Mouse (Mus musculus): ENCODE results near the gene Nadk. TPM values are rescaled to one million over a fixed set of nuclear protein-coding genes. Genes with fewer than 3 reads are reported as not detected.

Nadk gene
- total RNA-seq, 2 experiments from 2014 or later: 58.8 to 61.7 TPM

DNA sequence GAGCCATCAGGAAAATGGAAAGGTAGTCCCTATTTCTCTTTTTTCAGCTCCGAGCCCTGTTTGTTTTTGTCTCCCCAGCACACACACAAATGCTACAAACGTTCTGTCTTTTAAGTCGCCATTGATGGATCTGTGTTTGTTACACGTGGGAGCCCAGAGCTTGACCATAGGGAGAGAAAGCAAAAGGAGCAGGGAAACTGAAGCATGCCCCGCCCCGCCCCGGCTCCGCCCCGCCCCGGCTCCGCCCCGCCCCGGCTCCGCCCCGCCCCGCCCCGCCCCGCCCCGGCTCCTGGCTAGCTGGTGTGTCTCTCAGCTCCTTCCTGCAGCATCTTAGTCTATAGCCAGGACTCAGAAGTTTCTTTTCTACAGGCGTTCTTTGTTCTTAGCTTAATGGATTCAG lies 36.4 kb downstream of the Nadk start:
- DNase-seq (ENCODE audit: low spot score in 2 of 2): no peak
- intact Hi-C loops (cut with DNase I): no loop called here

GRCm38 (mm10) chr4:155599901-155600825 lies 38.0 kb downstream of the Nadk start:
- intact Hi-C loops (cut with DNase I): no loop called here
- DNase-seq (ENCODE audit: low spot score in 2 of 2): no peak

- DNase-seq (ENCODE audit: low spot score in 2 of 2): peak; percentile 94 to 97
- intact Hi-C loops (cut with DNase I): no loop called here
These were observed 39.2 kb downstream of the Nadk start, which contains the start of gene Slc35e2 for GRCm38 (mm10) chr4:155601091-155601996. Gene Slc35e2 (plus strand): TSS chr4:155601416.

DNA sequence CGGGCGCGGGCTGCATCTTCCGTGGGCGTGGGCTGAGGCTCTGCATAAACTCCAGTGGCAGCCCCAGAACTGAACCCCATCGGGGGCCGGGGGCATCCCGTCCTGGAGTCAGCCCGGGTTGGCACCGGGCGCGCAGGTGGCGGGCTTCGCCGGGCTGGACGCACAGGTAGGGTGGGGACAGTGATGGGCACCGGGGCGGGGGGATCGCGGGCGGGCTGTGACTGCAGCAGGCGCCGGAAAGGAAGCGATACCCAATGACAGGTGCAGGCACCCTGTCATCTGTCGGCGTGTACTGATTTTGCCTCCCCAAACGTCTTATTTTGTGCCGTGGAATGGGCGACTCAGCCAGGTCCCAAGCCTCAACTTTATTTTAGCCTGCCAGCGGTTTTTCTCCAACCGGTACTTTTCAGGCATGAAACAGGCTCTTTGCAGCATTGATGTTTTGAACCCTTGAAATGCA lies 39.8 kb downstream of the Nadk start:
- intact Hi-C loops (cut with DNase I): no loop called here
- DNase-seq (ENCODE audit: low spot score in 2 of 2): no peak

GRCm38 (mm10) chr4:155602753-155603152 lies 40.6 kb downstream of the Nadk start:
- intact Hi-C loops (cut with DNase I): no loop called here
- no peak for DNase-seq (ENCODE audit: low spot score in 2 of 2)

DNA sequence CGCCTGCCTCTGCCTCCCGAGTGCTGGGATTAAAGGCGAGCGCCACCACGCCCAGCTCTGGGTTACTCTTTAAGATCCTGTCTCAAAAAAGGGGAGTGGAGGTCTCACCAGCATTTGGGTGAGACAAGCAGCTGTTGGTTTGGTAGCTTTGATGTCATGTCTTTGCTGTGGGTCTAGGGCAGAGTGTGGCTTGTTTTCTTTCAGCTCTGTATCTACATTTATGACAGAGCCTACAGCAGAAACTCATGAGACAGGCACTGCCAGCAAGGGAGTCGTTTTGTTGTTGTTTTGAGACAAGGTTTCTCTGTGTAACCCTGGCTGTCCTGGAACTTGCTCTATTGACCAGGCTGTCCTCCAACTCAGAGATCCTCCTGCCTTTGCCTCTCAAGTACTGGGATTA lies 41.6 kb downstream of the Nadk start:
- intact Hi-C loops (cut with DNase I): no loop called here
- no peak for DNase-seq (ENCODE audit: low spot score in 2 of 2)

- intact Hi-C loops (cut with DNase I): no loop called here
- DNase-seq (ENCODE audit: low spot score in 2 of 2): no peak
These were observed 43.0 kb downstream of the Nadk start for GRCm38 (mm10) chr4:155605132-155605531.

DNA sequence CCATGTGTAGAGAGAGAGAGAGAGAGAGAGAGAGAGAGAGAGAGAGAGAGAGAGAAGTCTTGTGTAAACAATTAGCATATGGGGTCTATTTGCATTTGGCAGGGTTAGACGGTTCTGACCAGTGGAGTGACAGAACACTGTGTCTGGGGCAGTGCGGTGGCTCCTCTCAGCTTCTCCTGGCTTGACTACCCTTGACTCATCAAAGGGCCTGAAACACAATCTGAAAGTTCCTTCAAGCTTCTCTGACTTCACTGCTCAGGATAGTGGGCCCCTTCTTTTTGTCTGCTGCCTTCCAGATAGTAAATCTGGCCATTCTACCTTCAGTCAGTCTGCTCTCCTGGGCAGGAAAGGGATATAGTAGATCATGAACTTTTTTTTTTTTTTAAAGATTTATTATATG lies 44.6 kb downstream of the Nadk start:
- no peak for DNase-seq (ENCODE audit: low spot score in 2 of 2)
- intact Hi-C loops (cut with DNase I): no loop called here

DNA sequence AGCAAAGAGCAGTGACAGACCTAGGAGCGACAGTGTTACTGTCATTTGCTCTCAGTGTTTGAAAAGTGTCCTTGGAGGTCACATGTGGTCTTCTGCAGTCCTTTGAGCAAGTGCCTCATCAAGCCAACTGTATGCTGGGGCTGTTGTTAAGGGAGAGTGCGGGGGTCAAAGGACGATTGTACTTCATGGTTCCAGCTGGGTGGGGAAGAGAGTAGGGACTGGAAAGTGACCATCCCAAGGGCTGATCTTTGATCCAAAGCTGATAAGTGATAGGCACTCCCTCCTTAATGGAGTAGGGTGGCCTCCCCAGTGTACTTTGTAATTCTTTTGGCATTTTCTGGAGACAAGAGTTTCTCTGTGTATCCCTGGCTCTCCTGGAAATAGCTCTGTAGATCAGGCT lies 49.7 kb downstream of the Nadk start:
- no peak for DNase-seq (ENCODE audit: low spot score in 2 of 2)
- intact Hi-C loops (cut with DNase I): no loop called here

DNA sequence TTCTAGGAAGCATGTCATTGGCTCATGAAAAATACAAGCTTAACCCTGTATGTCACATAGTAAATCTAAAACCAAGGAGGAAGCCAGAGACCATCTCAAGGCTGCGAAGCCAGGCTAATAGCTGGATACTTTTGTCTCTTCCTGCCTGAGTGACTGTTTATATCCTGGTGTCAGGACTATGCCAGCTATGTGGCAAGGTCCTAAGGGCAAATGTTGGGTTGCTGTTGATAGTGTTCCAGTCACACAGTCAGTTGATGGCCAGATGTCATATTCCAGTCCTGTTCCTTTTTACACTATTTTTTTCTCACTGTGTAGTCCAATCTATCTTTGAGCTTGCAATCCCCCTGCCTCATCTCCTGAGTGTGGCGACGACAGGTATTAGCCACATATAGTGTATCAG lies 51.1 kb downstream of the Nadk start:
- no peak for DNase-seq (ENCODE audit: low spot score in 2 of 2)
- intact Hi-C loops (cut with DNase I): no loop called here

DNA sequence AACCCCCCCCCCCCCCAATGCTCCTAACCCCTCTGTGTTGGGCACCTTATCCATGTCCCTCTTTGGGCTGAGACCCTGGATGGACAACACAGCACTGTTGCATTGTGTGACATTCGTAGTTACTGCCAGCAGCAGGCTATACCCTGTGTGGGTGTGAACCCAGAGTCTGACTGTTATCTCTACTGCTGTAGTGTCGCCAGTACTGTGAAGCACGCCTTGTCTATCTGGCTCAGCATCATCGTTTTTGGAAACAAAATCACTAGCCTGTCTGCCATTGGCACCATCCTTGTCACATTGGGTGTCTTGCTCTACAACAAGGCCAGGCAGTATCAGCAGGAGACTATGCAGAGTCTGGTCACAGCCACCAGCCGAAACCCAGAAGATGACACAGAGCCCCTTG lies 56.1 kb downstream of the Nadk start:
- no peak for DNase-seq (ENCODE audit: low spot score in 2 of 2)
- intact Hi-C loops (cut with DNase I): no loop called here

DNA sequence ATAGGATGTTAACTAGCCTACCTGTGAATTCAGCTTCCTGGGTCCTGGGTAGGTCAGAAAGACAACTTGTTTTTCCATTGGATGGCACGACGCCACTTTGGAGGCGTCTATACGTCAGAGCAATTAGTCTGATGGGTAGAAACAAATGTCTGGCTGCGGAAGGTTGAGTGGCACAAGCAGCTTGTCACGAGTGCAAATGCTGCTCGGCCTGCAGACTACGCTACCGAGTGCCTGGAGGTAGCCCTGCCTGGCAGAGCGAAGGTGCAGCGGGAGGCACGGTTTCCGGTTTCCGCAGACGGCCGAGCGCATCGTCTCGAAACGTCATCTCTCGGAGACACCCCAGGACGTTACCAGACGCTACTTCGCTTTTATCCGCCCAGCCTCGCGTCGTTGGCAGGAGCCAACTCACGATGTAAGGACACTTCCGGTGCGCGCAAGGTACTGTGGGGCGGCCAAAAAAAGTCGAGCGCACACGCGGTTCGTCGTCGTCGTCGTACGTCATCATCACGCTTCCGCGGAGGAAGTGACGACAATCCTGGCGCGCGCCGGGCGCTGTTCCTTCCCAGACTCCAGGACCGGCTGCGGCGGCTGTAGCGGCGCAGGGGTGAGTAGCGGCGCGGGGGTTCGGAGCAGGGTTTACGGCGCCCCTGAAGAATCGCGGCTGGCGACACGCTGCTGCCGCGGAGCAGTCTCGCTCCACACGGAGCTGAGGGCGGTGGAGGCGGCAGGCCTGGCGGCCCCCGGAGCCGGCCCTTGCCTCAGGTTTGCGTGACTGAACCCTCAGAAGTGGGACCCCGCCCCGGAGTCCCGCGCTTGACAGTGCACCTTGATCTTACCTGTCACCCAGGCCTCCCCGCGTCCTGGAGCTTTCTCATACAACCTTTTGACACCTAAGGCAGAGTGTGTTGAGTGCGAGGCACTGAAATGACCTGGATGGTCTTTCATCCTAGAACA lies 62.4 kb downstream of the Nadk start, which contains the start of gene Cdk11b:
Cdk11b (plus strand) TSS at position 517 of the 954 bp plus-strand sequence.
- peak; percentile 97 to 99 for DNase-seq (ENCODE audit: low spot score in 2 of 2)
- intact Hi-C loops (cut with DNase I): loop anchor here (1.0 to 2.0 kb wide), 2 partner anchors 70 to 81 kb away; partner anchors contain the start of gene Fndc10

- DNase-seq (ENCODE audit: low spot score in 2 of 2): no peak
- intact Hi-C loops (cut with DNase I): no loop called here
These were observed 68.1 kb downstream of the Nadk start for GRCm38 (mm10) chr4:155630267-155630666.

GRCm38 (mm10) chr4:155635766-155636499 lies 73.8 kb downstream of the Nadk start:
- intact Hi-C loops (cut with DNase I): no loop called here
- no peak for DNase-seq (ENCODE audit: low spot score in 2 of 2)

Other genes with a start within 250 kb of the Nadk start
- gene Prkcz, start 201.0 kb upstream of the Nadk start, total RNA-seq (2021): 100 to 1,000 TPM; 218 to 220 TPM
- 10 to 100 TPM; 73.4 to 78.2 TPM for gene Gabrd, start 164.3 kb upstream of the Nadk start, total RNA-seq (2021)
- 10 to 100 TPM; 12.7 to 13.7 TPM for gene Cfap74, start 153.2 kb upstream of the Nadk start, total RNA-seq (2021)
- gene Tmem52, start 93.3 kb upstream of the Nadk start, total RNA-seq (2021): 1 to 10 TPM; 1.5 TPM
- gene Gnb1, start 71.0 kb upstream of the Nadk start, total RNA-seq (2021): 100 to 1,000 TPM; 918 to 924 TPM
- gene Slc35e2, start 39.0 kb downstream of the Nadk start, total RNA-seq (2021): 10 to 100 TPM; 49.9 to 51.5 TPM
- gene Cdk11b, start 62.5 kb downstream of the Nadk start, total RNA-seq (2021): 10 to 100 TPM; 45.9 to 53.1 TPM
- not detected for gene Gm10563, start 83.0 kb downstream of the Nadk start, total RNA-seq (2021)
- 1 to 10 TPM; 2.5 to 2.9 TPM for gene Mmp23, start 91.0 kb downstream of the Nadk start, total RNA-seq (2021)
- 100 to 1,000 TPM; 112 to 113 TPM for gene Mib2, start 106.8 kb downstream of the Nadk start, total RNA-seq (2021)
- 10 to 100 TPM; 26.5 to 29.2 TPM for gene Fndc10, start 132.0 kb downstream of the Nadk start, total RNA-seq (2021)
- gene Ssu72, start 142.4 kb downstream of the Nadk start, total RNA-seq (2021): 10 to 100 TPM; 93.3 to 98.2 TPM
- 10 to 100 TPM; 58.0 to 61.9 TPM for gene Tmem240, start 172.4 kb downstream of the Nadk start, total RNA-seq (2021)
- 10 to 100 TPM; 44.0 to 52.3 TPM for gene Atad3a, start 198.7 kb downstream of the Nadk start, total RNA-seq (2021)
- gene Vwa1, start 212.3 kb downstream of the Nadk start, total RNA-seq (2021): 10 to 100 TPM; 14.0 to 16.6 TPM
- 10 to 100 TPM; 16.8 to 20.7 TPM for gene Tmem88b, start 223.5 kb downstream of the Nadk start, total RNA-seq (2021)
- not detected for gene Ankrd65, start 228.1 kb downstream of the Nadk start, total RNA-seq (2021)
- gene Mrpl20, start 240.5 kb downstream of the Nadk start, total RNA-seq (2021): 10 to 100 TPM; 93.9 to 97.9 TPM